Mouse (Mus musculus) limb, embryonic 11.5 days (tissue): Measurements from ENCODE around the gene Ovol3. TPM values are rescaled to one million over a fixed set of nuclear protein-coding genes. Genes with fewer than 3 reads are reported as not detected.
"Not testable (repeated sequence)": the region's sequence is repeated elsewhere in the genome, so short reads cannot be mapped to it uniquely, and the experiment has no call there.

Experiments used
- ATAC-seq: fragments of 200-750 bp; cut with Nextera tagmentation; 2 replicates; pipeline ENCODE4 v1.8.0; 2017; ENCODE audit warnings: low read depth; ENCODE audit not compliant: insufficient number of reproducible peaks, low FRiP score, low TSS enrichment
- DNase-seq: peaks from one replicate; pipeline ENCODE4 v3.0.0-alpha.2; 2015; ENCODE audit warnings: low spot score
- H3K27ac ChIP-seq: fragments of 300-500 bp; sonication (generic); replicated peaks from 2 replicates; pipeline ENCODE4 v1.5.1; 2014; ENCODE audit warnings: low read depth, mild to moderate bottlenecking, low read length
- H3K27me3 ChIP-seq: fragments of 300-500 bp; sonication (generic); 2 replicates; pipeline ENCODE4 v1.6.1; 2014; ENCODE audit warnings: mild to moderate bottlenecking, low read length, mixed read lengths; ENCODE audit not compliant: control insufficient read depth, insufficient read depth
- H3K36me3 ChIP-seq: fragments of 300-500 bp; sonication (generic); 2 replicates; pipeline ENCODE4 v1.6.1; 2014; ENCODE audit warnings: mild to moderate bottlenecking, low read length, moderate library complexity, mixed read lengths; ENCODE audit not compliant: control insufficient read depth, insufficient read depth
- H3K4me1 ChIP-seq: fragments of 300-500 bp; sonication (generic); 2 replicates; pipeline ENCODE4 v1.6.1; 2014; ENCODE audit warnings: low read length, mixed read lengths; ENCODE audit not compliant: control insufficient read depth, insufficient read depth
- H3K4me2 ChIP-seq: fragments of 300-500 bp; sonication (generic); 2 replicates; pipeline ENCODE4 v1.6.1; 2014; ENCODE audit warnings: low read depth, mild to moderate bottlenecking, moderate library complexity; ENCODE audit not compliant: severe bottlenecking
- H3K4me3 ChIP-seq: fragments of 300-500 bp; sonication (generic); 2 replicates; pipeline ENCODE4 v1.5.1; 2014; ENCODE audit warnings: low read depth, low read length
- H3K9ac ChIP-seq: fragments of 300-500 bp; sonication (generic); 2 replicates; pipeline ENCODE4 v1.6.1; 2014; ENCODE audit warnings: mild to moderate bottlenecking, low read length
- H3K9me3 ChIP-seq: fragments of 300-500 bp; sonication (generic); 2 replicates; pipeline ENCODE4 v1.6.1; 2016; ENCODE audit warnings: low read length; ENCODE audit not compliant: control insufficient read depth
- WGBS: fragments of 180-500 bp; shearing (Covaris S2); extraction: QIAGEN DNeasy Blood & Tissue Kit; methylation state at CpG from one replicate; pipeline ENCODE4 v1.1.7; 2014; 5-methylcytosine and 5-hydroxymethylcytosine counted together
- polyA plus RNA-seq: library from polyadenylated mRNA; unstranded; fragments of >200 nt; fragmentation: Nextera tagmentation; extraction: Ambion mirVana; gene quantifications from 2 replicates; pipeline ENCODE4 v1.2.1, GENCODE M21; 2014

The Ovol3 gene
- polyA plus RNA-seq, 1 experiment from 2014 or later, result not detected

DNA sequence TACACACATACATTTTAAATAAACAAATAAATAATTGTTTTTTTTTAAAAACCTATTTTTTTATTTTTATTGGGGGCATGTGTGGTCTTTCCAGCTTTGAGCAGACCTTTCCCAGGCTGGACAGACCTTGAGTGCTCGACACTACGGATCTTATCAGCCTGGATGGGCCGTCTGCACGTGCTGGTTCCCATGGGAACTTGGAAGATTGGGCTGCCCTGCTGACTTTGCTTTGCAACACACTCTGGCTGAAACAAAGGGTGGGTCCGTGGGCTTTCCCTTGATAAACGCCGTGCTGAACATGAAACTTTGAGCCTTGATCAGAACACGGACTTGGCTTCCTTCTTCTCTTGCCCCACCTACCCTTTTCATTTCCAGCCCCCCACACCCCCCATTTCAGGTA lies 31.1 kb downstream of the Ovol3 start:
- WGBS, result 62% methylated on average over 8 of the region's 8 CpGs
- no peaks in the 10 kb centered on the region for H3K36me3 ChIP-seq
- no peak overlapping the region for H3K27ac ChIP-seq
- H3K4me1 ChIP-seq, result no peaks in the 10 kb centered on the region
- H3K4me3 ChIP-seq, result no peak overlapping the region
- no peaks in the 10 kb centered on the region for H3K9me3 ChIP-seq
- no peak for DNase-seq
- H3K9ac ChIP-seq, result no peak overlapping the region
- ATAC-seq, result no peak
- H3K4me2 ChIP-seq, result no peak overlapping the region
- no peaks in the 10 kb centered on the region for H3K27me3 ChIP-seq

DNA sequence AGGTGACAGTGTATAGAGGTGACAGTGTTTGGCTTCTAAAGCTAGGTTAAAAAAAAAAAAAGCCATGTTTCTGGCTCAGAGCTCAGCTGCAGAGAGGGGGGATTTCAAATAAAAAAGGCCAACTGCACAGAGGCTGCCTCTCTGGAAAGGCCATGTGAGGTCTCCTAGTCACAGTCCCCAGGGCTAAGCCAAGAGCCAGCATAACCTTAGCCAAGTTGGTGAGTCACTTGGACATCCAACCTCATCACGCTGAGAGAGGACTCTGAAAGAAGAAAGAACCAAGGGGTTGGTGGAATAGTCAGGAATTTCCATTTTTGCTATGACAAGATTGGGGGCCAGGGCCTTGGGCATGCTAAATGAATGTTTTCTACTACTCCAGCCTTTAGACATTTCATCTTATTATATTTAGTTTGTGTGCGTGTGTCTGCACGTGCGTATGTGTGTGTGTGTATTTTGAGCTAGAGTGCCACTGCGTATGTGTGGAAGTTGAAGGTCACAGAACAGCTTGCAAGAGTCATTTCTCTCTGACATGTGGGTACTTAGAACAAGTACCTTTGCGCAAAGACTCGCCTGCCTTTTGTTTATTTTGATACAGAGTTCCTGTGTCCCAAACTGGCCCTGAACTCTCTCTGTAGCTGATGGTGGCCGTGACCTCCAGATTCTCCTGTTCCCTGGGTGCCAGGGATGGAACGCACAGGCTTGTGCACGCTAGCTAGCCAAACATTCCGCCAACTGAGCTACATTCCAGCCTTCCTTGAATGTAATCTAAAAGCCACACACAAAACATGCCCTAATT lies 32.4 kb downstream of the Ovol3 start:
- Histone ChIP-seq H3K4me2 (no peak overlapping the region), H3K27me3 (no peaks in the 10 kb centered on the region), H3K36me3 (no peaks in the 10 kb centered on the region), H3K4me1 (no peaks in the 10 kb centered on the region), H3K4me3 (no peak overlapping the region), H3K9me3 (no peaks in the 10 kb centered on the region; the same call in 1 of the 2 replicates), H3K9ac (no peak overlapping the region), H3K27ac (no peak overlapping the region)
- WGBS, result 90% methylated on average over 11 of the region's 11 CpGs
- DNase-seq (no peak), ATAC-seq (no peak)

DNA sequence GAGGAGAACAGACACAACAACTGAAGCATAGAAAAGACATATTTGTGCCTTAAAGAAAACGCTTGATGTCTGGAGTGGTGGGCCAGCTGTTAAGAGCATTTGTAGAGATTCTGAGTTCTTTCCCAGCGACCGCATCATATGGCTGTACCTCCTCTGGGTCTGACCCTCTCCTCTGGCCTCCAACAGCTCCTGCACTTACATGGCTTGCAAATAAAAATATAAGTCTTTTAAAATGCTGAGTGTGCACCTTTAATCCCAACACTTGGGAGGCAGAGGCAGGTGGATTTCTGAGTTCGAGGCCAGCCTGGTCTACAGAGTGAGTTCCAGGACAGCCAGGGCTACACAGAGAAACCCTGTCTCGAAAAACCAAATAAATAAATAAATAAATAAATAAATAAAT lies 34.9 kb downstream of the Ovol3 start:
- not testable (repeated sequence) for ATAC-seq

DNA sequence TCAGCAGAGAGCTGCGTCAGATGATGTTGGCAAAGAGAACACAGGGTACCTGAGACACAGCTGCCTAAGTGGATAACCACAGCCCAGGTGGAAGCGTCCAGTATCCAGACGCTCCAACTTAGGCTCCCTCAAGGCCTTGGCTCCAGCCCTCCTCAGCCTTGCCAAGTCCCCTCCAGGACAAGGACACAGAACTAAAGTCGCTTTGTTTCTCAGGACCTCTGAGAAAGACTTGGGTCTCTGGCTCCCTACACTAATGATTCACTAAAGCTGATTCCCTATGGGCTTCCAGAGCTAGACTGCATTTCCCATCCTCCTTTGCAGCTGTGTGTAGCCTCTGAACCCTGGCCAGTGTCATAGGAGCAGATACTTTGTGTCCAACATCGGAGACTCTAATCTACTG lies 35.3 kb downstream of the Ovol3 start:
- Histone ChIP-seq H3K4me3 (no peak overlapping the region), H3K9me3 (peaks cover 2% of the 10 kb centered on the region; the same call in 1 of the 2 replicates), H3K36me3 (no peaks in the 10 kb centered on the region), H3K4me2 (no peak overlapping the region), H3K9ac (no peak overlapping the region), H3K27me3 (no peaks in the 10 kb centered on the region), H3K4me1 (peaks cover under 1% of the 10 kb centered on the region; the same call in 1 of the 2 replicates), H3K27ac (no peak overlapping the region)
- WGBS, result 88% methylated on average over 5 of the region's 5 CpGs
- DNase-seq (no peak), ATAC-seq (no peak)

More for the DNA sequence above, 34.9 kb downstream of the Ovol3 start:
- H3K36me3 ChIP-seq, H3K9me3 ChIP-seq, H3K27ac ChIP-seq, DNase-seq, H3K4me1 ChIP-seq, H3K9ac ChIP-seq, H3K27me3 ChIP-seq, H3K4me3 ChIP-seq, H3K4me2 ChIP-seq: not testable (repeated sequence)
- WGBS, result 92% methylated on average over 5 of the region's 5 CpGs

DNA sequence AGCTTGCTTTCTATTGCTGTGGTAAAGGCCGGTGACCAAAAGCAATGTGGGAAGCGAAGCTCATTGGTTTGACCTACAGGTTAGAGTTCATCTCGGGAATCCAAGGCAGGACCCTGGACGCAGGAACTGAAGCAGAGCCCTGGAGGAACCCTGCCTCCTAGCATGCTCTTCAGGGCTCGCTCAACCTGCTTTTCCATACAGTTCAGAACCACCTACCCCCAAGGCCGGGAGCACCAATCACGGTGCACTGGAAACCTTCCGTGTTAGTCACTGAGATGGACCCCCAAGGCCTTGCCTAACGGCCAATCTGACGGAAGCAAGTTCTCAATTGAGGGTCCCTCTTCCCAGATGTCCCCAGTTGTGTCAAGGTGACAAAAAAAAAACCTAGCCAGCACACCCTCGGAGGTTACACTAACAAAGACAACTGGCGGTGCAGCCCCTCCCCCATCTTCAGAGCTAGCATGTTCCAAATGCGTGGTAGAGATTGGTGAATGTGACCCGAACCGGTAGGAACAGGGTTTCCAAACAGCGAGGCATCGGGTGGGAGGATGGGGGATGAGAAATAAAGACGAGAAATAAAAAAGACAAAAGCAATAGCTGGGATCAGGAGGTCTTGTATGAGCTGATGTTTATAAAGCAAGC lies 35.9 kb downstream of the Ovol3 start:
- Histone ChIP-seq H3K9ac (no peak overlapping the region), H3K9me3 (peaks cover 2% of the 10 kb centered on the region; the same call in 1 of the 2 replicates), H3K27ac (no peak overlapping the region), H3K4me1 (peaks cover 3% of the 10 kb centered on the region; the same call in 1 of the 2 replicates), H3K4me2 (no peak overlapping the region), H3K36me3 (no peaks in the 10 kb centered on the region), H3K4me3 (no peak overlapping the region), H3K27me3 (no peaks in the 10 kb centered on the region)
- ATAC-seq, result no peak
- DNase-seq, result no peak
- WGBS, result 73% methylated on average over 18 of the region's 18 CpGs

DNA sequence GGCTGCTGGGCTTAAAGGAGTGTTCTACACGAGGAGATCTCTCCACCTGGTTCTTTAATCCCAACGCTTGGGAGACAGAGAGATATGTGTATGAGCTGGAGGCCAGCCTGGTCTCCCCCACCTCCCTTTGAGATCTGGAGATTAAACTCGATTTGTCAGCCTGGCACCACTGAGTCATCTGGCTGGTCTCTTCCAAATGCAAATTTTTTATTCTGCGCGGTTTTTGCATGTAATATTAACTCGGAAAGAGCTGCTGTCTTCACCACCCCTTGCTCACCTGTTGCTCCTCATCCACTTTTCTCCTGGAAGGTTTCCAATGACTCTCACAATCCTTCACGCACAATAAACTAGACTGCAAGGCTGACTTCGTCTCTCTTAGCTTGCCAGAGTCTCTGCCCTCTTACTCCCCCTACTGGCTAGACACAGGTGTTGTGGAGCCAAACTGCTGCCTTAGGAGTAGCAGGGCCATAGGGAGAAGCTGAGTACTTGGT lies 37.0 kb downstream of the Ovol3 start, which contains the start of gene Capns1:
Gene Capns1 (minus strand): TSS at position 331 of the 491 bp plus-strand sequence.
- ATAC-seq (no peak), DNase-seq (peak; percentile 81)
- 13% methylated on average over 8 of the region's 8 CpGs for WGBS
- Histone ChIP-seq H3K4me3 (no peak within 1 kb of the TSS), H3K9me3 (peaks cover 2% of the 10 kb centered on the region; the same call in 1 of the 2 replicates), H3K4me2 (peak within 1 kb of the TSS; percentile 22; the same call in 1 of the 2 replicates), H3K4me1 (peaks cover 3% of the 10 kb centered on the region; the same call in 1 of the 2 replicates), H3K36me3 (no peaks in the 10 kb centered on the region), H3K27ac (0 out of 2 replicates have a peak within 1 kb of the TSS, but pooled peaks have one; percentile 61), H3K27me3 (no peaks in the 10 kb centered on the region), H3K9ac (no peak within 1 kb of the TSS)

DNA sequence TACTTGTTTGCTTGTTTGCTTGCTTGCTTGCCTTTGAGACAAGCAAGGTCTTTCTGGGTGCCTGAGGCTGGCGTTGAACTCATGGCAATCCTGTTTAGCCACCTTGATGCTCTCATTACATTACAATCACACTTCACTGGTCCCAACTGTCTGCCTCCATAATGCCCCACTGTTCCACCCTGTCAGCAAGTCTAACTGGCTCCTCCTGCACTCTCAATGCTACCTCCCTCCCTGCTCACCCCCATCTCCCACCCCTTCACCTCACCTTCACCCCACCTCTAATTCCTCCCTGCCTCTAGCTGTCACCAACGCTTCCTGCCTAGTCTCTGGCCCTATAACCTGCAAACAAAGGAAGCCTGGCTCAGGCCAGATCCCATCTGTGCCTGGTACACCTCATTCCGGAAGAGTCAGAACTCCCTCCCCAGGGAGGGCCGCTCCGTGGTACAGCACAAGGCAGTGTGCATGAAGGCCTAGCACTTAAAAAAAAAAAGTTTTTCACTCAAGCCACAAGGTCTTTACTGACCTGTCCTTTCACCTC lies 37.9 kb downstream of the Ovol3 start:
- Histone ChIP-seq H3K27ac (0 out of 2 replicates have a peak overlapping the region, but pooled peaks have one; percentile 22), H3K4me1 (peaks cover 10% of the 10 kb centered on the region), H3K9me3 (peaks cover 2% of the 10 kb centered on the region; the same call in 1 of the 2 replicates), H3K36me3 (no peaks in the 10 kb centered on the region), H3K4me2 (no peak overlapping the region), H3K4me3 (no peak overlapping the region), H3K27me3 (no peaks in the 10 kb centered on the region), H3K9ac (no peak overlapping the region)
- no peak for DNase-seq
- ATAC-seq, result no peak
- 70% methylated on average over 5 of the region's 5 CpGs for WGBS

DNA sequence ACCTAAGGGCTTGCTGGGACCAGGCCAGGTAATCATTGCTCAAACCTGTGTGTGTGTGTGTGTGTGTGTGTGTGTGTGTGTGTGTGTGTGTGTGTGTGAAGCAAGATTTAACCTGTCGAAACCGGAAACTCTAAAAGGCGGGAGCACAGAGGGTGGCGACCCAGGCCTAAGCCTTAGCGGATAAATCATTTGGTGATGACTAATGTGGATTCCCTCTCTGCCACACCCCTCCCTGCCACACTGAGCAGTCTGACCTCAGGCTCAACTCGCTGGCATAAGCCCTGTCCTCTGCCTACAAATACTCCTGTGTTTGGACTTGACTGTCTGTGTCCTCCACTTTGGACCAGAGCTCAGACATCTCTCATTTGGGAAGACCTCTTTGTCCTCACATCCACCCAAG lies 39.4 kb downstream of the Ovol3 start:
- WGBS, result 76% methylated on average over 6 of the region's 6 CpGs
- Histone ChIP-seq H3K9me3 (peaks cover 2% of the 10 kb centered on the region; the same call in 1 of the 2 replicates), H3K4me1 (peaks cover 10% of the 10 kb centered on the region), H3K36me3 (peaks cover 1% of the 10 kb centered on the region; the same call in 1 of the 2 replicates), H3K9ac (no peak overlapping the region), H3K4me3 (no peak overlapping the region), H3K4me2 (no peak overlapping the region), H3K27ac (no peak overlapping the region), H3K27me3 (no peaks in the 10 kb centered on the region)
- no peak for DNase-seq
- no peak for ATAC-seq
